Mouse (Mus musculus): ENCODE data around the gene Wnt9a.
"Not testable (repeated sequence)": the region's sequence is repeated elsewhere in the genome, so short reads cannot be mapped to it uniquely, and the experiment has no call there.

Gene Wnt9a

GRCm38 (mm10) chr11:59335150-59335549, 28.4 kb downstream of the Wnt9a start:
- DNase-seq (ENCODE audit: low spot score) = no peak

- no peak for DNase-seq (ENCODE audit: low spot score)
Measured at GRCm38 (mm10) chr11:59335942-59336341, 29.2 kb downstream of the Wnt9a start.

- no peak for DNase-seq (ENCODE audit: low spot score)
Measured at GRCm38 (mm10) chr11:59336381-59336780, 29.7 kb downstream of the Wnt9a start.

- DNase-seq (ENCODE audit: low spot score) = no peak
Measured at GRCm38 (mm10) chr11:59337955-59338735, 31.4 kb downstream of the Wnt9a start.

GRCm38 (mm10) chr11:59338736-59339120, 32.0 kb downstream of the Wnt9a start:
- DNase-seq (ENCODE audit: low spot score) = no peak

GRCm38 (mm10) chr11:59342956-59343355, 36.2 kb downstream of the Wnt9a start:
- no peak for DNase-seq (ENCODE audit: low spot score)

- peak; percentile 26 for DNase-seq (ENCODE audit: low spot score)
Measured at GRCm38 (mm10) chr11:59346166-59346910, 39.6 kb downstream of the Wnt9a start.

GRCm38 (mm10) chr11:59350326-59350725, 43.6 kb downstream of the Wnt9a start:
- no peak for DNase-seq (ENCODE audit: low spot score)

GRCm38 (mm10) chr11:59354793-59355192, 48.1 kb downstream of the Wnt9a start:
- no peak for DNase-seq (ENCODE audit: low spot score)

GRCm38 (mm10) chr11:59356874-59357289, 50.2 kb downstream of the Wnt9a start:
- no peak for DNase-seq (ENCODE audit: low spot score)

- DNase-seq (ENCODE audit: low spot score) = no peak
Measured at GRCm38 (mm10) chr11:59361291-59361690, 54.6 kb downstream of the Wnt9a start.

- DNase-seq (ENCODE audit: low spot score) = no peak
Measured at GRCm38 (mm10) chr11:59364007-59364406, 57.3 kb downstream of the Wnt9a start.

GRCm38 (mm10) chr11:59364417-59364816, 57.7 kb downstream of the Wnt9a start:
- no peak for DNase-seq (ENCODE audit: low spot score)

- peak; percentile 31 for DNase-seq (ENCODE audit: low spot score)
Measured at GRCm38 (mm10) chr11:59366031-59366430, 59.3 kb downstream of the Wnt9a start.

- no peak for DNase-seq (ENCODE audit: low spot score)
Measured at GRCm38 (mm10) chr11:59366633-59367032, 59.9 kb downstream of the Wnt9a start.

GRCm38 (mm10) chr11:59367955-59368354, 61.2 kb downstream of the Wnt9a start:
- DNase-seq (ENCODE audit: low spot score) = not testable (repeated sequence)

GRCm38 (mm10) chr11:59369848-59370247, 63.1 kb downstream of the Wnt9a start:
- DNase-seq (ENCODE audit: low spot score) = no peak

GRCm38 (mm10) chr11:59375475-59375874, 68.7 kb downstream of the Wnt9a start, which contains the start of gene Prss38:
TSS of gene Prss38 (minus strand) at chr11:59375657.
- DNase-seq (ENCODE audit: low spot score) = no peak

- no peak for DNase-seq (ENCODE audit: low spot score)
Measured at GRCm38 (mm10) chr11:59377999-59378398, 71.3 kb downstream of the Wnt9a start.

GRCm38 (mm10) chr11:59379547-59379946, 72.8 kb downstream of the Wnt9a start:
- no peak for DNase-seq (ENCODE audit: low spot score)
